Comparison of ENCODE assay signal across 8 mouse cellular contexts in the genomic region with DNA sequence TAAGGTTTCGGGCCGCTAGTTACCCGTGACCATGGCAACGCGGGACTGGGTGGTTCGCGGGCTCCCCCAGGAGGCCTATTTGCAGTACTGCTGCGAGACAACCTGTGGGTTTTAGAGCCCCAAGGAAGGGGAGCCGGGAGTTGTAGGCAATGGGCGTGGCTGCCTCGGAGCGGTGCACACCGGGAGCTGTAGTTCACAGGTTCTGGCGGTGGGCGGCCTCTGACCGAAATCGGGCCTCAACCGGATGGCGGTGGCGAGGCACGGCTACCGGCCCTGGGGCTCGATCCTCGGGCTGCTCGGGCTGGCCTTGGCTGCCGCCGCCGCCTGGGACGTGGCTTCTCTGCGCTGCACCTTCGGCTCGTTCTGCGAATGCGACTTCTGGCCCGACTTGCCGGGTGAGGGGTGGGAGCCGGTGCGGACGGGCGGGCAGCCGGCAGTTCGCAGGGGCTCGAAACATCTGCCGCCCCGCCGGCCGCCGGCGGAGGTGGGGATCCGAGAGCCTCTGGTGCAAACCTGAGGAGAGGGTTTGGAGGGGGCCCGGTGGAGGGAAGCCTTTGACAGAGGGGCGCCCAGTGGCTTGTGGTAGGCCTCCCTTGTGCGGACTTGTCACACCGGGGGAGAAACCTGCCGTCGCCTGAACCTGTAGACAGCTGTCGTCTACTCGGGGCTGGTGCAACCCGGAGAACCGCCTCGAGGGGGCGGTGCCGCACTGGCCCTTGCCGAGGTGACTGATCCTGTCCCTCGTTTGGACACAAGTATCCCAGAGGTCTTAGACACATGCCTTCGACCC. TPM values are rescaled to one million over a fixed set of nuclear protein-coding genes. Genes with fewer than 3 reads are reported as not detected.
DNase-seq lines count a peak whose midpoint lies in the region; ATAC-seq and TF ChIP-seq lines count a peak whose summit lies in the region.

A gene (plus strand): TSS at position 179 of the 790 bp plus-strand sequence.

- no peaks in the 10 kb centered on the region for H3K9me3 ChIP-seq in hindbrain, embryonic 13.5 days

- no peaks in the 10 kb centered on the region for H3K27me3 ChIP-seq in Patski
- no peaks in the 10 kb centered on the region for H3K27me3 ChIP-seq in hindbrain, embryonic 13.5 days

- H3K27ac ChIP-seq in hindbrain, embryonic 13.5 days: peak within 1 kb of the TSS; percentile 94

- peak within 1 kb of the TSS; percentile 55 for H3K4me2 ChIP-seq in hindbrain, embryonic 13.5 days

- POLR2A ChIA-PET in Patski (lab: Charles Lee): interaction anchor here (0.7 to 2.2 kb wide), 5 partner anchors 43 to 99 kb away, joined by 3 to 15 read pairs (median 4); a partner anchor contains a TSS

- under 1% methylated on average over 66 of the region's 66 CpGs for WGBS in hindbrain, embryonic 13.5 days

- H3K9ac ChIP-seq in hindbrain, embryonic 13.5 days: peak within 1 kb of the TSS; percentile 95

- ATAC-seq in Patski: peak; percentile 92
- peak; percentile 94 for ATAC-seq in hindbrain, embryonic 13.5 days (ENCODE audit: low FRiP score)

- H3K4me1 ChIP-seq in hindbrain, embryonic 13.5 days (replicated peaks): peaks cover 27% of the 10 kb centered on the region

- TF ChIP-seq CTCF in Patski (IDR thresholded peaks at IDR 0.05): no peak

- CTCF ChIA-PET in Patski (lab: Charles Lee): interaction anchor here (0.7 to 3.8 kb wide), 22 partner anchors 9 to 171 kb away, joined by 3 to 27 read pairs (median 4); a partner anchor contains a TSS

- H3K4me3 ChIP-seq in hindbrain, embryonic 13.5 days: peak within 1 kb of the TSS; percentile 71

- peak; percentile 89 for DNase-seq in Patski (ENCODE audit: low read depth, low spot score)
- DNase-seq in cerebellum, postnatal 14 days: peak; percentile 97
- DNase-seq in frontal cortex, postnatal 14 days (ENCODE audit: low spot score in 2 of 2): peak; percentile 95 to 96
- DNase-seq in layer of hippocampus, postnatal 25 days (ENCODE audit: extremely low spot score in 1 of 2, low spot score in 1 of 2): peak; percentile 82 to 95
- DNase-seq in lung, postnatal 25 days (ENCODE audit: low spot score): peak; percentile 99
- peak; percentile 99 for DNase-seq in retina, embryonic 14.5 days (ENCODE audit: low spot score)
- peak; percentile 98 for DNase-seq in thymus, postnatal 4 days

- in situ Hi-C loops in Patski (cut with MboI; ENCODE audit: low pct_unique_long_range_greater_than_20kb): loop anchor here (5.0 kb wide), 1 partner anchor 45 kb away; a partner anchor contains a TSS

- peaks cover 60% of the 10 kb centered on the region for H3K36me3 ChIP-seq in hindbrain, embryonic 13.5 days

RNA-seq across cellular contexts. Expression of the gene that starts here (rescaled TPM):
- 66.0 TPM for polyA plus RNA-seq in Patski (2021)
- 54.2 and 54.4 TPM in 2 replicates for polyA plus RNA-seq in hindbrain, embryonic 13.5 days (2015; fragmentation: Nextera tagmentation; extraction: Ambion mirVana)
- total RNA-seq in layer of hippocampus, postnatal 25 days (2021): 10 to 100 TPM; 32.2 to 33.3 TPM

Comparison
In these comparisons a context has a peak if more than half of its experiments do, and no peak if none do; other contexts are left out.
1. Peak in every context shown above with its lines: DNase-seq, ATAC-seq, H3K4me3 ChIP-seq and H3K27ac ChIP-seq.